Mouse (Mus musculus) mesoderm, embryonic 11.5 days (tissue): ENCODE data around the gene Cd244a.

Experiments
- DNase-seq: peaks from one replicate; pipeline ENCODE4 v3.0.0-alpha.2; 2012; ENCODE audit warnings: low read depth, low spot score

Gene Cd244a

GRCm38 (mm10) chr1:171577168-171577567 is 18.2 kb downstream of the Cd244a start:
- DNase-seq, result no peak

- no peak for DNase-seq
Measured at GRCm38 (mm10) chr1:171584584-171584983, 25.6 kb downstream of the Cd244a start.

- DNase-seq, result no peak
Measured at GRCm38 (mm10) chr1:171604686-171605085, 45.7 kb downstream of the Cd244a start.

GRCm38 (mm10) chr1:171606656-171607055 is 47.7 kb downstream of the Cd244a start:
- no peak for DNase-seq

GRCm38 (mm10) chr1:171607176-171607575 is 48.2 kb downstream of the Cd244a start, which contains the start of gene Ly9:
Ly9 (minus strand) TSS chr1:171607410.
- DNase-seq, result no peak

GRCm38 (mm10) chr1:171610026-171610425 is 51.0 kb downstream of the Cd244a start:
- no peak for DNase-seq

GRCm38 (mm10) chr1:171610781-171611180 is 51.8 kb downstream of the Cd244a start:
- DNase-seq, result no peak

- no peak for DNase-seq
Measured at GRCm38 (mm10) chr1:171613962-171614361, 55.0 kb downstream of the Cd244a start.

- DNase-seq, result no peak
Measured at GRCm38 (mm10) chr1:171616881-171617515, 58.0 kb downstream of the Cd244a start.

GRCm38 (mm10) chr1:171619001-171619400 is 60.0 kb downstream of the Cd244a start:
- no peak for DNase-seq

GRCm38 (mm10) chr1:171619645-171620044 is 60.7 kb downstream of the Cd244a start:
- no peak for DNase-seq

- no peak for DNase-seq
Measured at GRCm38 (mm10) chr1:171620091-171620490, 61.1 kb downstream of the Cd244a start.

GRCm38 (mm10) chr1:171627801-171628200 is 68.8 kb downstream of the Cd244a start:
- DNase-seq, result no peak

GRCm38 (mm10) chr1:171629168-171629567 is 70.2 kb downstream of the Cd244a start:
- DNase-seq, result no peak

GRCm38 (mm10) chr1:171630041-171630440 is 71.0 kb downstream of the Cd244a start:
- DNase-seq, result no peak

GRCm38 (mm10) chr1:171630912-171631311 is 71.9 kb downstream of the Cd244a start:
- no peak for DNase-seq

GRCm38 (mm10) chr1:171631447-171631846 is 72.5 kb downstream of the Cd244a start:
- DNase-seq, result no peak

- DNase-seq, result no peak
Measured at GRCm38 (mm10) chr1:171635696-171636095, 76.7 kb downstream of the Cd244a start.

- DNase-seq, result no peak
Measured at GRCm38 (mm10) chr1:171637101-171637500, 78.1 kb downstream of the Cd244a start.

GRCm38 (mm10) chr1:171638686-171639085 is 79.7 kb downstream of the Cd244a start:
- DNase-seq, result no peak

GRCm38 (mm10) chr1:171640796-171641195 is 81.8 kb downstream of the Cd244a start:
- DNase-seq, result no peak

GRCm38 (mm10) chr1:171643612-171644011 is 84.6 kb downstream of the Cd244a start:
- DNase-seq, result no peak

GRCm38 (mm10) chr1:171646429-171646940 is 87.5 kb downstream of the Cd244a start:
- DNase-seq, result no peak

- DNase-seq, result no peak
Measured at GRCm38 (mm10) chr1:171647716-171648115, 88.7 kb downstream of the Cd244a start.
